Mouse (Mus musculus): ENCODE results near the gene Sult2a6. TPM values are rescaled to one million over a fixed set of nuclear protein-coding genes. Genes with fewer than 3 reads are reported as not detected.

Gene Sult2a6
- not detected in 2 replicates for polyA plus RNA-seq (2014; fragmentation: Nextera tagmentation; extraction: Ambion mirVana)

- WGBS = 82% methylated on average over 2 of the region's 2 CpGs
- Histone ChIP-seq H3K36me3 (ENCODE audit: control insufficient read depth, insufficient read depth, low read length) (no peaks in the 10 kb centered on the region), H3K4me2 (replicated peaks; ENCODE audit: low read depth, low read length) (no peak within 1 kb of the TSS), H3K27me3 (ENCODE audit: control insufficient read depth, insufficient read depth, low read length) (no peaks in the 10 kb centered on the region), H3K4me3 (ENCODE audit: low read length) (no peak within 1 kb of the TSS), H3K9me3 (ENCODE audit: control insufficient read depth, low read length) (peaks cover 3% of the 10 kb centered on the region; the same call in 1 of the 2 replicates), H3K9ac (ENCODE audit: low read depth, low read length) (no peak within 1 kb of the TSS), H3K27ac (ENCODE audit: low read depth, low read length) (no peak within 1 kb of the TSS), H3K4me1 (ENCODE audit: control insufficient read depth, insufficient read depth, low read length) (no peaks in the 10 kb centered on the region)
- ATAC-seq (ENCODE audit: low FRiP score, low TSS enrichment) = no peak
Observed at GRCm38 (mm10) chr7:14254770-14255169, at the start of gene Sult2a6. TSS of gene Sult2a6 (minus strand) at chr7:14254870.

- H3K9ac ChIP-seq (ENCODE audit: low read depth, low read length) = no peak overlapping the region
- no peak overlapping the region for H3K27ac ChIP-seq (ENCODE audit: low read depth, low read length)
- H3K4me3 ChIP-seq (ENCODE audit: low read length) = no peak overlapping the region
- no peaks in the 10 kb centered on the region for H3K4me1 ChIP-seq (ENCODE audit: control insufficient read depth, insufficient read depth, low read length)
- no peak for ATAC-seq (ENCODE audit: low FRiP score, low TSS enrichment)
- no peak overlapping the region for H3K4me2 ChIP-seq (replicated peaks; ENCODE audit: low read depth, low read length)
- H3K27me3 ChIP-seq (ENCODE audit: control insufficient read depth, insufficient read depth, low read length) = no peaks in the 10 kb centered on the region
- H3K36me3 ChIP-seq (ENCODE audit: control insufficient read depth, insufficient read depth, low read length) = no peaks in the 10 kb centered on the region
- H3K9me3 ChIP-seq (ENCODE audit: control insufficient read depth, low read length) = no peaks in the 10 kb centered on the region; the same call in 1 of the 2 replicates
Observed at GRCm38 (mm10) chr7:14215231-14215630, 39.4 kb downstream of the Sult2a6 start.

GRCm38 (mm10) chr7:14203417-14203816 lies 51.3 kb downstream of the Sult2a6 start:
- Histone ChIP-seq H3K36me3 (ENCODE audit: control insufficient read depth, insufficient read depth, low read length) (no peaks in the 10 kb centered on the region), H3K9ac (ENCODE audit: low read depth, low read length) (no peak overlapping the region), H3K4me3 (ENCODE audit: low read length) (no peak overlapping the region), H3K27me3 (ENCODE audit: control insufficient read depth, insufficient read depth, low read length) (no peaks in the 10 kb centered on the region), H3K4me2 (replicated peaks; ENCODE audit: low read depth, low read length) (no peak overlapping the region), H3K27ac (ENCODE audit: low read depth, low read length) (no peak overlapping the region), H3K4me1 (ENCODE audit: control insufficient read depth, insufficient read depth, low read length) (no peaks in the 10 kb centered on the region), H3K9me3 (ENCODE audit: control insufficient read depth, low read length) (no peaks in the 10 kb centered on the region)
- 70% methylated on average over 2 of the region's 2 CpGs for WGBS
- no peak for ATAC-seq (ENCODE audit: low FRiP score, low TSS enrichment)

- no peak for ATAC-seq (ENCODE audit: low FRiP score, low TSS enrichment)
Observed at GRCm38 (mm10) chr7:14202487-14202886, 52.2 kb downstream of the Sult2a6 start.

More at GRCm38 (mm10) chr7:14202487-14202886, 52.2 kb downstream of the Sult2a6 start:
- Histone ChIP-seq H3K9ac (ENCODE audit: low read depth, low read length) (no peak overlapping the region), H3K4me1 (ENCODE audit: control insufficient read depth, insufficient read depth, low read length) (no peaks in the 10 kb centered on the region), H3K4me3 (ENCODE audit: low read length) (no peak overlapping the region), H3K27ac (ENCODE audit: low read depth, low read length) (no peak overlapping the region), H3K4me2 (replicated peaks; ENCODE audit: low read depth, low read length) (no peak overlapping the region), H3K36me3 (ENCODE audit: control insufficient read depth, insufficient read depth, low read length) (no peaks in the 10 kb centered on the region), H3K27me3 (ENCODE audit: control insufficient read depth, insufficient read depth, low read length) (no peaks in the 10 kb centered on the region), H3K9me3 (ENCODE audit: control insufficient read depth, low read length) (0 out of 2 replicates have a peak, but pooled peaks cover 2% of the 10 kb centered on the region)

Other genes with a start within 250 kb of the Sult2a6 start
- not detected in 2 replicates for gene Sult2a3, start 131.8 kb downstream of the Sult2a6 start, polyA plus RNA-seq (2014; fragmentation: Nextera tagmentation; extraction: Ambion mirVana)
- gene Obox8, start 78.7 kb upstream of the Sult2a6 start, polyA plus RNA-seq (2014; fragmentation: Nextera tagmentation; extraction: Ambion mirVana) = not detected in 2 replicates
- not detected in 2 replicates for gene Sult2a8, start 191.9 kb upstream of the Sult2a6 start, polyA plus RNA-seq (2014; fragmentation: Nextera tagmentation; extraction: Ambion mirVana)
- gene Sult2a7, start 239.4 kb upstream of the Sult2a6 start, polyA plus RNA-seq (2014; fragmentation: Nextera tagmentation; extraction: Ambion mirVana) = not detected in 2 replicates

All from kidney, embryonic 14.5 days (tissue).